Mouse (Mus musculus) spleen, adult 18-20 months (tissue): ENCODE measurements around the gene Ensa.
A peak's percentile ranks its signal among the peaks of the same experiment; 100 is the strongest.
"Not testable (repeated sequence)": the region's sequence is repeated elsewhere in the genome, so short reads cannot be mapped to it uniquely, and the experiment has no call there.

Experiments
- DNase-seq, 2 experiments: peaks; one replicate each; pipeline ENCODE4 v3.0.0; 2022; ENCODE audit warnings: mixed read lengths in 2 of 2

Gene Ensa

GRCm38 (mm10) chr3:95663969-95664608, 39.3 kb downstream of the Ensa start:
- DNase-seq = no peak

- DNase-seq = no peak
These were observed 40.2 kb downstream of the Ensa start for GRCm38 (mm10) chr3:95664940-95665352.

- DNase-seq = no peak
These were observed 41.5 kb downstream of the Ensa start for GRCm38 (mm10) chr3:95666124-95666844.

DNA sequence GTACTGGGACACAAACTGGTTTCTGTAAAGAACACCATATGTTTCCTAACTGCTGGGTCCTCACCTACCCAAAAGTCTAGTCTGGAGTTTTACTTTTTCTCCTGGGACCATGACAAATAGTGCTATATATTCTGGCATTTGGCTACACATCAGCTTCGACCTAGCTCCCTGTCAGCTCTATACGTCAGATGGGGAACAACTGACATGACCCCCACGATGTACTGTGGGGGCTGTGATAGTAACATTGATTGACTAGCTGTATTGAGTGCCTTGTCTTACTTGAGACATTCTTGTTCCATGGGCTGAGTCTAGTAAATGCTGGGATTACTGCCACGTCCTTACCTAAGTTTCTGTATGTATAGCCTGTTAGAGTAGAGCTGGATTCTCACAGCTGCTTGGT, 42.7 kb downstream of the Ensa start:
- DNase-seq = no peak

DNA sequence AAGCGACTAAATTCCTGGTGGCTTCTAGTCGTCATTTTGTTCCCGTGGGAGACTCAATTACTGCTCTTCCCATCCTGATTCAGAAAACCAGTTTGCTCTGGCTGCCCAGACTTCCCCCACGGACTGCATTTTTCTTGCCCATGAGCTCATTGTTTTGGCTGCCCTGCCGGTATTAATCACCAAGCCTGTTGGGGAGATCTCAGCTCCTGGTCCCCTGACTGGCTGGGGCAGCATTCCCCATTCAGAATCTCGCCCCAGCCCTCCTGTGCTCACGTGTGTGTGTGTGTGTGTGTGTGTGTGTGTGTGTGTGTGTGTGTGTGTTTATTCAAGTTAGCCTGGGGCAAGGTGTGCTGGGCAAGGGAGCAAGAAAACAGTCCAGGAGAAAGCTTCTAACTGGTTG, 43.2 kb downstream of the Ensa start:
- no peak for DNase-seq

DNA sequence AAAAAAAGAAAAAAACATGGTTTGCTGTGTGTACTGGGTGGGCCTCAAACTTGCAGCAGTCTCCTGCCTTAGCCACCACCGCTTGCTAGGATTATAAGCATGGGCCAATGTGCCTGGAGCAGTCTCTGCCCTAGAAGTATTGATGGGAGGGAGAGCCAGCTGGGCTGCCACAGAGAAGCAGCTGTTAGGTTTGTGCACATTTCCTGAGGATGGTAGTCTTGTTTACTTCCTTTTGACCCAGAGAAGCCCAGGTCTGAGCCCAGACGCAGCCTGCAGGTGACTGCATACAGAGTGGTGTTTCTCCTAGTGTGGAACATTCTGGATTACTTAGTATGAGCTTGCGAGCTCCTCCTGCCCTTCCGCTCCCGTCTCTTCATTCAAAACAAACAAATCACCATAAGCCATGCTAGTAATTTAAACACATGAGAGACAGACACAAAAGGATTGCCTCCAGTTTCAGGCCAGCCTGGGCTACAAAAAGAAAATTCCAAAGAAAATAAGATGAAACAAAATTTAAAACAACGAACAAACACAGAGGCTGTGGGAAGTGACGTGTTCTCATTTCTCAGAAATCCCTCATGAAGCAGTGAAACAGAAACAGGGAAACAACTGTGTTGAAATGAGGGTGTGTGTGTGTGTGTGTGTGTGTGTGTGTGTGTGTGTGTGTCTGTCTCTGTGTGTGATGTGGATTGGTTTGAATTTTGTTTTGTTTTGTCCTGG, 44.0 kb downstream of the Ensa start:
- peak in 1 of 2 experiments; percentile 51 for DNase-seq

DNA sequence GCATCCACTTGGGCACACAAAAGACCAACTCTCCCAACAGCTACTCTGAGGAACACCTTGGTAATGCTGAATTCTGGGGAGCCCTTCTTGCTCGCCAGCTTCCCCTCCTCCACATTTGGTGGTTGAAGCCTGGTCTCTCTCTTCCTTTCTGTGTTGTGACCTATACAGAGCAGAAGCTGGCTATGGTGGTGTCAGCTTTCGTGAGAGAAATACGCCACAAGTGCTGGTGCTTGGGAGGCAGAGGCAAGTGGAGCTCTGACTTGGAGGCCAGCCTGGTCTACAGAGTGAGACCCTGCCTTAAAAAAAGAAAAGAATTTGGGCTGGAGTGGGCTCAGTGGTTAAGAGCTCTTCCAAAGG, 44.5 kb downstream of the Ensa start:
- DNase-seq = no peak

DNA sequence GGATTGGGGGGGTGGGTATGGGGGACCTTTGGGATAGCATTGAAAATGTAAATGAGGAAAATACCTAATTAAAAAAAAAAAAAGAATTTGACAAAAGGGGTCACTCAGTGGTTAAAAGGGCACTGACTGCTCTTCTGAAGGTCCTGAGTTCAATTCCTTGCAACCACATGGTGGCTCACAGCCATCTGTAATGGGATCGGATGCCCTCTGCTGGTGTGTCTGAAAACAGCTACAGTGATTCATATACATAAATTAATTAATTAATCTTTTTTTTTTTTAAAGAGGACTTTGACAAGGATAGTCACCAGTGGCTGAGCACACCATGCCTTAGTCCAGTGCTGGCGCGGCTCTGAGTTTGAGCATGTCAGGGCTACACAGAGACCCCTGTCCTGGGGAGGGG, 45.6 kb downstream of the Ensa start:
- DNase-seq = not testable (repeated sequence)

GRCm38 (mm10) chr3:95671201-95671600, 46.4 kb downstream of the Ensa start:
- DNase-seq = no peak

- peak; percentile 60 to 66 for DNase-seq
These were observed 47.7 kb downstream of the Ensa start for GRCm38 (mm10) chr3:95672461-95672860.

DNA sequence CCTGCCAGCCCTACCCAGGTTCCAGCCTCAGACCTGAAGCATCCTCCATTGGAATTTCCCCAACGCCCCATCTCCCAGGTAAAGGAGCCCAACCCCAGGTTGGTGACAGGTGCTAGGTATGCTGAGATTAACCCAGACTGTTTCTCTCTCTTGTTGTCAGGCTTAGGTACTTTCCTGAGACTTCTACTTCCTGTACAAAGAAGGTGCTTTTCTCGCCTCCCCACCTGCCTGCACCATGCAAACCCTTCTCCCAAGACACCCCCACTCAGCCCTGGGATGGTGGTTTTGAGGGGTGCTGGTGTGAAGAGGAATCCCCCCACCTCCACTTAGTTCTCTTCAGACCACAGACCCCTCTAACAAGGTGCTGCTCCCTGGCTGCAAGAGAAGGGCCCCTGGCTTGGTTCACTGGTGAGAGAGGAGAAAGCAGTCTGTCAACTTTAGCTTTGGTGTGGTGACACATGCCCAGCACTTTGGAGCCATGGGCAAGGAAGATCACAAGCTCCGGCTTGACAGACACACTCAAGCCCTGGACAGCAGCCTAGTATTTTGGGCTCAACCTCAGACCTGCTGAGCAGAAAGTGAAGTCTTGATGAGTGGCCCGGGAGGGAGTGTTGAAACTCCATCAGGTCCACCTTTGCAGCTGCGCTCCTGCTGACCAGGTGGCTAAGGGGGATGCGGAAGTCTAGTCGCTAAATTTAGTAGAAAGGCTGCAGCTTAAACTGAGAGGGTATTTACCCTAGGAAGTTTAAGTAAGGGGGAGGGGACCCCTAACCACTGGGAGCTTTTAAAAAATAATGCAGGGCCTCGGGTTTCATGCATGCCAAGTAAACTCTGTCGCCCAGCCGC, 48.3 kb downstream of the Ensa start:
- DNase-seq = peak; percentile 55 to 64

GRCm38 (mm10) chr3:95673707-95674211, 49.0 kb downstream of the Ensa start:
- DNase-seq = peak in 1 of 2 experiments; percentile 52

- peak; percentile 63 to 82 for DNase-seq
These were observed 49.4 kb downstream of the Ensa start for GRCm38 (mm10) chr3:95674236-95674635.

- no peak for DNase-seq
These were observed 50.0 kb downstream of the Ensa start for GRCm38 (mm10) chr3:95674812-95675211.

GRCm38 (mm10) chr3:95675301-95676092, 50.7 kb downstream of the Ensa start:
- peak; percentile 46 to 68 for DNase-seq

GRCm38 (mm10) chr3:95676745-95677419, 52.1 kb downstream of the Ensa start:
- DNase-seq = peak; percentile 57 to 71

- no peak for DNase-seq
These were observed 52.8 kb downstream of the Ensa start for GRCm38 (mm10) chr3:95677420-95678090.

- no peak for DNase-seq
These were observed 54.8 kb downstream of the Ensa start for GRCm38 (mm10) chr3:95679551-95679950.

- no peak for DNase-seq
These were observed 55.9 kb downstream of the Ensa start for GRCm38 (mm10) chr3:95680673-95681072.

GRCm38 (mm10) chr3:95681365-95681764, 56.6 kb downstream of the Ensa start:
- no peak for DNase-seq
